Mouse (Mus musculus) heart, adult 18-20 months (tissue): ENCODE results near the gene Actrt3. TPM values are rescaled to one million over a fixed set of nuclear protein-coding genes. Genes with fewer than 3 reads are reported as not detected.
A peak's percentile ranks its signal among the peaks of the same experiment; 100 is the strongest.
"Not testable (repeated sequence)": the region's sequence is repeated elsewhere in the genome, so short reads cannot be mapped to it uniquely, and the experiment has no call there.

Experiments used
- DNase-seq, 2 experiments: peaks; one replicate each; pipeline ENCODE4 v3.0.0; 2021 to 2022; ENCODE audit warnings: mixed read lengths in 1 of 2
- total RNA-seq, 2 experiments: library from RNA; stranded (reverse); gene quantifications; 2 replicates each; pipeline ENCODE4 v1.2.3; 2021

Actrt3 gene
- total RNA-seq, 2 experiments from 2014 or later, result not detected

GRCm38 (mm10) chr3:30573549-30573948 is 26.2 kb downstream of the Actrt3 start:
- DNase-seq, result no peak

DNA sequence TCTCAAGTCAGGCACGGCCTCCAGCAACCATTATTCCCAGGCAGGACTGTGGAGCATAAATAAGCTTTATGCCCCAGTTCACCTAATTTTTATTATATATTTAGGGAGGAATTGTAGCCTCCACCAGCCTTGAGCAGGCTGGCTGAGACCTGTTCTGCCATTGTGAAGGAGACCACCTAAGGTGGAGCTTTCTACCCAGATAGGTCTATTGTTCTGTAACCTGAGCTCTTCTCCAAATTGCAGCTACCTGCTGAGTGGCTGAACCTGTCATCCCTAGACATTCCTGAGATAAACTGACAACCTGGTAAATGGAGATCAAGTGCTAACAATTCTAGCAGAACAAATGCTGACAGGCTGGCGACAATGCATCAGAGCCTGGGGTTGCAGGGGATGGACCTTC is 33.4 kb downstream of the Actrt3 start:
- DNase-seq, result not testable (repeated sequence)

GRCm38 (mm10) chr3:30560677-30561314 is 38.9 kb downstream of the Actrt3 start:
- peak in 1 of 2 experiments; percentile 20 for DNase-seq

GRCm38 (mm10) chr3:30553741-30554140 is 46.0 kb downstream of the Actrt3 start:
- DNase-seq, result no peak

GRCm38 (mm10) chr3:30550218-30550617 is 49.5 kb downstream of the Actrt3 start:
- peak in 1 of 2 experiments; percentile 10 for DNase-seq

DNA sequence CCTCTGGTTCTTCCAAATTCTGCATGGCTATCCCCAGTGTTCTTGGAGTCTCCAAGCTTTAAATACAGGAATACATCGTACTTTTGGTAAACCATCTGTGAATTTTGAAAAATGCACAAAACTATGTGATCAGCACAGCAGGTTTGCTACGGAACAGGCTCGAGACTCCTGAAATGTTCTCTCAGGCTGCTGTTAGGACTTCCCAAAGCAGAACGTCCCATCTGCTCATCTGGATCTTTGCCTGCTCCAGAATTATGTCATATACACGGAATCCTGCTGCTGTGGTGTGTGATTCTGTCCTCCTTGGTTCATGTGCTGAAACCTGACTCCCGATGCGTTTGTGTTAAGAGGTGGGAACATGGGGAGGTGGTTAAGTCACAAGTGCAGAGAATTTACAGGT is 50.8 kb downstream of the Actrt3 start:
- peak; percentile 39 to 40 for DNase-seq

DNA sequence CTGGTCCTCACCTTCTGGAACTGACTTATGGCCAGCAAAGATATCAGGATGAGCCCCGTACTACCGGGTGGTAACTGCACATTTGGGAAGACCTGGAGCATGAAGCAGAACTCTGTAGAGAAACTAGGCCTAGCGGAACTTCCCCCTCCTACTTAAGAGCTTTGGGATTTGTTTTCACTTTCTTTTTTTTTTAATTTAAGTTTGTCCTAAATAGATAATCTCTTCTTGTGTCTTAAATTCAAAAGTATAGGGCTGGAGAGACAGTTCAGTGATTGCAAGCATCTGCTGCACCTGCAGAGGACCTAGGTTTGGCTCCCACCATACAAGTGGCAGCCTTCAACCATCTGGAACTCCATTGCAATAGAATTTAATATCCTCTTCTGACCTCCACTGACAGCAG is 51.8 kb downstream of the Actrt3 start, which contains the start of gene Mecom:
Mecom (minus strand) TSS at position 101 of the 400 bp plus-strand sequence.
- DNase-seq, result peak in 1 of 2 experiments; percentile 26

Other genes with a start within 250 kb of the Actrt3 start
- 10 to 100 TPM; 11.2 to 11.8 TPM for gene Mecom, start 51.9 kb downstream of the Actrt3 start, total RNA-seq
- gene Mynn, start 2.1 kb upstream of the Actrt3 start, total RNA-seq, result 10 to 100 TPM; 12.6 to 17.3 TPM
- gene Lrriq4, start 44.6 kb upstream of the Actrt3 start, total RNA-seq, result not detected
- gene Lrrc34, start 47.9 kb upstream of the Actrt3 start, total RNA-seq, result under 1 TPM in 1 of 2 experiments, not detected in 1; 0.15 TPM
- gene Lrrc31, start 99.9 kb upstream of the Actrt3 start, total RNA-seq, result under 1 TPM in 1 of 2 experiments, not detected in 1; 0.13 TPM
- gene Samd7, start 146.4 kb upstream of the Actrt3 start, total RNA-seq, result not detected
- gene Sec62, start 192.9 kb upstream of the Actrt3 start, total RNA-seq, result 10 to 100 TPM; 39.6 TPM